Mouse (Mus musculus) forebrain, embryonic 16.5 days (tissue): ENCODE measurements at regions not wholly inside any gene's neighbourhood (a gene's known extent, or its start where the extent isn't known, plus 50 kb on each side); places are given as distances from the start of the nearest gene placed in this dataset.

Experiments used
- ATAC-seq: fragments of 200-750 bp; cut with Nextera tagmentation; 2 replicates; pipeline ENCODE4 v1.8.0; 2017; ENCODE audit warnings: mild to moderate bottlenecking, moderate library complexity
- H3K27ac ChIP-seq: fragments of 300-500 bp; sonication (generic); 2 replicates; pipeline ENCODE4 v1.5.1; 2014; ENCODE audit warnings: low read length, control low read depth
- H3K27me3 ChIP-seq: fragments of 300-500 bp; sonication (generic); replicated peaks from 2 replicates; pipeline ENCODE4 v1.6.1; 2014; ENCODE audit warnings: low read length; ENCODE audit not compliant: control insufficient read depth, insufficient read depth
- H3K36me3 ChIP-seq: fragments of 300-500 bp; sonication (generic); 2 replicates; pipeline ENCODE4 v1.6.1; 2014; ENCODE audit not compliant: control insufficient read depth, insufficient read depth
- H3K4me1 ChIP-seq: fragments of 300-500 bp; sonication (generic); replicated peaks from 2 replicates; pipeline ENCODE4 v1.6.1; 2014; ENCODE audit warnings: low read length; ENCODE audit not compliant: control insufficient read depth, insufficient read depth
- H3K4me2 ChIP-seq: fragments of 300-500 bp; sonication (generic); 2 replicates; pipeline ENCODE4 v1.6.1; 2014; ENCODE audit warnings: mild to moderate bottlenecking, low read length, control low read depth
- H3K4me3 ChIP-seq: fragments of 300-500 bp; sonication (generic); replicated peaks from 2 replicates; pipeline ENCODE4 v1.5.1; 2014; ENCODE audit warnings: mild to moderate bottlenecking, low read length, control low read depth
- H3K9ac ChIP-seq: fragments of 300-500 bp; sonication (generic); replicated peaks from 2 replicates; pipeline ENCODE4 v1.6.1; 2014; ENCODE audit warnings: low read depth, low read length, control low read depth
- H3K9me3 ChIP-seq: fragments of 300-500 bp; sonication (generic); 2 replicates; pipeline ENCODE4 v1.6.1; 2016; ENCODE audit warnings: low read length; ENCODE audit not compliant: control insufficient read depth
- WGBS: fragments of 180-500 bp; shearing (Covaris S2); extraction: QIAGEN DNeasy Blood & Tissue Kit; methylation state at CpG from one replicate; pipeline ENCODE4 v1.1.7; 2014; 5-methylcytosine and 5-hydroxymethylcytosine counted together

DNA sequence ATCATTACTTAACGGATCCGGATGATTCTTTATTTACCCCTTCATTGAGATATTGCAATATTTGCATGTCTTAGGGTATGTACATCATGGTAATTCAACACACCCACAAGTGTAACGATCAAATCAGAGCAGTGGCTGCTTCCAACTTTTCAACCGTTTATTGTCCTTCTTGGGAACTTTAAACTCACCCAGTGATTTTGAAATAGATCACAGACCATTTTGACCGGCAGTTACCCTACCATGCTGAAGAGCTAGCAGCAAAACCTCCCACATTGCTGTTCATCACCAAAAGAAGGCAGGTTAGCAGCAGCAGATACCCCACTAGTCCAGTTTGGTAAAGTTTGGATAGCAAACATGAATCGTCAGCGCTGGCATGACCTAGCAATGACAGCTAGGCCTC is 130.2 kb upstream of the Nfe2l3 start:
- Histone ChIP-seq H3K27ac (no peak overlapping the region), H3K27me3 (no peaks in the 10 kb centered on the region), H3K4me3 (no peak overlapping the region), H3K36me3 (no peaks in the 10 kb centered on the region), H3K9ac (no peak overlapping the region), H3K9me3 (no peaks in the 10 kb centered on the region), H3K4me2 (no peak overlapping the region), H3K4me1 (no peaks in the 10 kb centered on the region)
- no peak for ATAC-seq
- WGBS: 92% methylated on average over 7 of the region's 7 CpGs

DNA sequence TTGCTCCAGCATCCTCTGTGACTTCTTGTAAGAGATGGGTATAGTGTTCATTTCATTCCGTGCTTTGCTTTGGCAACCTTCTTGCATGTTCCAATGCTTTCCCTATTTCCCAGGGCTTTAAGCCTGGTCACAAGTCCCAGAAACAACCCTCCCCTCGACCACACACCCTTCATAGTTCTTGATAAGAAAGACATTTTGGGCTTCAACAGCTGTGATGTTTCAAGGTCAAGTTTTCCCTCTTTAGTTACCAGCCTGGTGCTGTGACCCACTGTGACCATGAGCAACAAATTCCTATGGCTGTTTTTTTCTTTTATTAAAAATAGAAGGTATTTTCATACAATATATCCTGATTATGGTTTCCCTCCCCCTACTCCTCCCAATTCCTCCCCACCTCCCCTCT is 114.1 kb upstream of the Nfe2l3 start:
- Histone ChIP-seq H3K4me3 (no peak overlapping the region), H3K4me1 (no peaks in the 10 kb centered on the region), H3K9me3 (no peaks in the 10 kb centered on the region), H3K36me3 (no peaks in the 10 kb centered on the region), H3K4me2 (no peak overlapping the region), H3K27ac (no peak overlapping the region), H3K27me3 (no peaks in the 10 kb centered on the region), H3K9ac (no peak overlapping the region)
- ATAC-seq: no peak
- WGBS: 55% methylated on average over 2 of the region's 2 CpGs

DNA sequence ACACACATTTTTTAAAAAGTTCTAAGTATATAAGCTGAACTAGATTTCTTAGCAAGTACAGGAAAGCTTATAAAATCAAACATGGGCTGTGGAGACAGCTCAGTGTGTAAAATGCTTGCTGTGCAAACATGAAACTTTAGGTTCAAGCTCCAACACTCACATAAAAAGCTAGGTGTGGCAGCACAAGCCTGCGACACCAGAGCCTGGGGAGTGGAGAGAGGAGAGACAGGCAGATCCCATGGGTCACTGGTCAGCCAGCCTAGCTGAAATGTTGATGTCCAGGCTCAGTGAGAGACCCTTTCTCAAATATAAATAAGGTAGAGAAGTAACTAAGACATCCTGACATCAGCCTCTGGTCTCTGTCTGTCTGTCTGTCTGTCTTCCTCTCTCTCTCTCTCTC is 112.5 kb upstream of the Nfe2l3 start:
- no peak overlapping the region for H3K4me3 ChIP-seq
- H3K9me3 ChIP-seq: no peaks in the 10 kb centered on the region
- no peak overlapping the region for H3K9ac ChIP-seq
- H3K4me1 ChIP-seq: no peaks in the 10 kb centered on the region
- H3K36me3 ChIP-seq: no peaks in the 10 kb centered on the region
- 96% methylated on average over 1 of the region's 1 CpGs for WGBS
- H3K4me2 ChIP-seq: no peak overlapping the region
- H3K27me3 ChIP-seq: no peaks in the 10 kb centered on the region
- no peak overlapping the region for H3K27ac ChIP-seq
- no peak for ATAC-seq

DNA sequence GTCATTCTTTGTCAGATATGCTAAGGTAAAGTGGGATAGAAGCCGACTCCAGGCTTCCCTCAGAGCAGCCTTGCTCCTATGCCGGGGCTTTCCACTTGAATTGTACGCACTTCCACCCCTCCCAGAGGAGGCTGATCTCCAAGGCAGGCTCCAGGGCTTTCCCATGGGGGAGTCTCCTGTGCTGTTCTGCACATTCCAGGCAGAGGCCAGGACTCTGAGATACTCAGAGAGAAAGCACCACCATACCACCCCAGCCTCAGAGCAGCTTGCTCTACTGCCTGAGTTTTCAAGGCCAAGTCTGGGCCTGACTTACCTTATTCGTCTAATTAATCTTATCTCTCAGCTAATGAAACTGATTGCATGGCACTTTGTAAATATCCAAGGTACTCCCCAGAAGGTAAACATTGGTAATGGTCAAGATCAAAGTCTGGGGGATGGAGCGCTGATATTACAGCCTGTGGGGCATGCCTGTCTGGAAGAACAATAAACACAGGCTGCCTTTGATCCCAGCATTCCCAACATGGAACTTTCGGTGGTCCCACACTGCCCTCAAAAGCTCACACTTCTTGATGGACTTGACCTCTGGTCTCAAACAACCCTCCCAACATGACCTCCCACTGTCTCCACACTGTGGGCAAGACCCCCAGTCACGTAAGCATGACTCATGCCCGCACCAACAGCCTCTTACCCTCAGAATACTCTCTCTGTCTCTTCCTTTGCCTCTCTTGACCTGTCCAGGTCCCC is 111.6 kb upstream of the Nfe2l3 start:
- Histone ChIP-seq H3K9ac (no peak overlapping the region), H3K4me1 (no peaks in the 10 kb centered on the region), H3K27me3 (no peaks in the 10 kb centered on the region), H3K4me3 (no peak overlapping the region), H3K27ac (no peak overlapping the region), H3K4me2 (no peak overlapping the region), H3K36me3 (no peaks in the 10 kb centered on the region), H3K9me3 (no peaks in the 10 kb centered on the region)
- ATAC-seq: no peak
- WGBS: 60% methylated on average over 8 of the region's 8 CpGs

DNA sequence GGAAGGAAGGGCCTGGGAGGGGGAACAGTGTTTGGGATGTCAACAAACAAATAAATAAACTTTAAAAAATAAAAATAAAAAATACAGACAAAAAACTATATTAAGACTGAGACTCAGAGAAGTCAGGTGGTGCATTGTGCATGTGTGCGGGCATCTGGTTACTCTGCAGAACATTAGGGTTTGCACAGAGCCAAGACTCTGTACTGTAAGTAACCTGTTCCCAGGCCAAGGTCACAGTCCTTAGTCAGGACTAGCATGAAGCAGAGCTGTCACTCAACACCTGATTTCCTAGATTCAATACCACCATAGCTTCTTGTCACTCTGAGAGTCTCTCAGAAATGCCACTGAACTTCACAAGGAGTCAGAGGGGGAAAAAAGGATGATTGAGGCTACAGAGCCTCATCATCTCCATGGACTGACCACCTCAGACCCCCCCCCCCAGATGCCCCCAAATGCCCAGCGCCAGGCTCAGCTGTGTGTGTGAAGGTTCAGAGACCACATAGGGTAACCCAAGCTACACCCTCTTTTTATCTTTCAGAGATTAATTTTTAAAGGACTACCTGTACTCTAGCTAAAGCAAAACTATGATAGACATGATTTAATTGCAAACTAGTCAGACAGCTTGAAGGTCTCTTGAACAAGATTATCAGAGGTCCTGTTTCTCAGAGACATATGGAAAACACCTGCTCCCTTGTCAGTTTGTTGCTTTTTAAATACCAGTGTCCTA is 106.2 kb upstream of the Nfe2l3 start:
- Histone ChIP-seq H3K36me3 (no peaks in the 10 kb centered on the region), H3K4me3 (no peak overlapping the region), H3K9ac (no peak overlapping the region), H3K27ac (no peak overlapping the region), H3K9me3 (no peaks in the 10 kb centered on the region), H3K4me2 (no peak overlapping the region), H3K27me3 (no peaks in the 10 kb centered on the region), H3K4me1 (no peaks in the 10 kb centered on the region)
- ATAC-seq: no peak
- WGBS: 85% methylated on average over 2 of the region's 2 CpGs

DNA sequence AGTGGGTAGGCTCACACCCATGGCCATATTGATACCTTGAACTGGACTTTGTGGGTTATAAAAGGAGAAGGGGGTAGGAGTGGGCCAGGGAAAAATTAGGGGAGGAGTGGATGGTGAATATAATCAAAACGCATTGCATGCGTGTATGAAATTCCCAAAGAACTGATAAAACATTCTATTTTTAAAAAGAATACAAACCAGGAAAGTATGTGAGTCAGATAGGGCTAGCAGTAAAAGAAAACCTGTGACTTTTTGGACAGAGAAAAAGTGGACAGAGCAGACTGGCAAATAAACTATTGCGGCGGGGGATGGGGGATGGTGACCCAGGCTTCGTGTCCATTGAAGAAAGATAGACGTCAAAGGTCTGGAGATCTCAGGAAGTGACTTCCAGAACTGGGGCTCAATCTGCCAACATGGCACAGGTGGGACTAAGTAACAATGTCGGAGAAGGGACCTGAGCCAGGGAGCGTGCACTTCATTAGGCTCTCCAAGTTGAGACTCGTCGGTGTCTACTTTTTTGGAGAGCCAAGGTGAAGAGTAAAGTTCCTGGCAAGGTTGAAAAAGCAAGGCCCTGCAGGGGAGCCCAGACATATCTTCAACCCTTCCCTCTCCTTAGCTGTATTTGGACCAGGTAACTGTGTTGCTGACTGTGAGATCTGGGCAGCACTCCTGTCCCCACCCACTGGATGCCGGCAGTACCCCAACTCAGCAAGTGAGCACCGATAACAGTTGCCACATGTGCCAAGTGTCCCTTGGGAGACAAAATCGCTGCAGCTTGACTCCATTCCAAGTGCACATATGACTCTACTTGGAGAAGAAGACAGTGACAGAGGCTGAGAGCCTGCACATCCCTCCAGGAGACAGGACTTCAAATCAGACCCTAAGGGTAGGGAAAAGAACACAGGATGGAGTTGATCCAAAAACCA is 103.1 kb upstream of the Nfe2l3 start:
- no peak overlapping the region for H3K4me2 ChIP-seq
- H3K4me1 ChIP-seq: no peaks in the 10 kb centered on the region
- no peak overlapping the region for H3K9ac ChIP-seq
- WGBS: 89% methylated on average over 13 of the region's 13 CpGs
- H3K36me3 ChIP-seq: no peaks in the 10 kb centered on the region
- no peaks in the 10 kb centered on the region for H3K9me3 ChIP-seq
- H3K27ac ChIP-seq: no peak overlapping the region
- no peak for ATAC-seq
- no peaks in the 10 kb centered on the region for H3K27me3 ChIP-seq
- no peak overlapping the region for H3K4me3 ChIP-seq

DNA sequence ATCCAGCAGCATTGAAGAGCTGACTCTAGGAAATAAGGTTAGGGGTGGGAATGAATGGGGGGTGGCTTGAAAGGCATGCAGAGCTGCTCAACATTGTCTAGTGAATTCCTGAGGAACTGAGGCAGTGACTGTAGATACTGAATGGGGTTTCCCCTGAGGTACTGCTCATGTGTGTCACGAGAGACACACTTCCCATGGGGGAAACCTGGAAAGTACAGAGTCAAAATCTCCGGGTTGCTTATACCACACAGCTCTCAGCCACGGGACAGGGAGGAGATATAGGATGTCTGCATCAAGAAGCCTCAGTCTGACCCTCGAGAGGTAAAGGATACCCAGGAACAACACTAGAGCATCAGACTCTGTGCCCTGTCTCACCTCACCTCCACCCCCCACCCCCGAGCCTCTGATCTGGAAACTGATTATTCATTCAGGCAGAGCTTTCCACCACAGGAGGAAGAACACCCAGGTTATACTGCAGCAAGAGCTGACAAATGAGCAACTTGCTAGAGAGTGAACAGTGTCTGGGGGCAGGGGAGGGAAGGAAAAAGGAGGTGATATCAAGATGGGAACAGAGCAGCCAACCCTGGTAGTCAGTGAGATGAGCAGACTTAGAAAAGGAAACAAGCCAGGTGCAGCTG is 102.3 kb upstream of the Nfe2l3 start:
- ATAC-seq: no peak

DNA sequence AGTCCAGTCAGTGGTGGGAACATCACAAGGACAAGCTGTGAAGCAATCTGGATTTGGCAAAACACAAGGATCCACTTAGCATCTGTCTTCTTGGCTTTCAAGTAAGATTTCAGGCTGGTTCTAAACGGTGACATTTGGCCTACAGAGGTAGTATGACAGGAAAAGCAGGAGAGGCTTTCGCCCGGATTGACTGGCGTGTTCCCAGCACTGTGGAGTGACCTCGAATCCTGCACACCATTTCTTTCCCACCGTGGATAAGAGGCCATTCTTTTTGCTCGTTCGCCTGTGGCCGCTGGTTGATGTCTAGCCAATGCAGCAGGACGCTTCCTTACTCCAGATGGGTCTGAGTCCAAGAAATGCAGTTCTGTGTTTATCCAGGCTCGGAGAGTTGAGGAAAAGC is 99.6 kb upstream of the Nfe2l3 start:
- ATAC-seq: no peak

More for the DNA sequence above, 102.3 kb upstream of the Nfe2l3 start:
- H3K36me3 ChIP-seq: no peaks in the 10 kb centered on the region
- H3K9ac ChIP-seq: no peak overlapping the region
- H3K27ac ChIP-seq: no peak overlapping the region
- no peaks in the 10 kb centered on the region for H3K9me3 ChIP-seq
- 62% methylated on average over 5 of the region's 5 CpGs for WGBS
- H3K4me3 ChIP-seq: no peak overlapping the region
- no peaks in the 10 kb centered on the region for H3K4me1 ChIP-seq
- no peaks in the 10 kb centered on the region for H3K27me3 ChIP-seq
- H3K4me2 ChIP-seq: no peak overlapping the region

More for the DNA sequence above, 99.6 kb upstream of the Nfe2l3 start:
- Histone ChIP-seq H3K27me3 (no peaks in the 10 kb centered on the region), H3K9ac (no peak overlapping the region), H3K9me3 (no peaks in the 10 kb centered on the region), H3K36me3 (no peaks in the 10 kb centered on the region), H3K27ac (no peak overlapping the region), H3K4me2 (no peak overlapping the region), H3K4me1 (no peaks in the 10 kb centered on the region), H3K4me3 (no peak overlapping the region)
- 46% methylated on average over 11 of the region's 11 CpGs for WGBS
